Mouse (Mus musculus): Measurements from ENCODE around the gene Ano3. TPM values are rescaled to one million over a fixed set of nuclear protein-coding genes. Genes with fewer than 3 reads are reported as not detected.
A peak's percentile ranks its signal among the peaks of the same experiment; 100 is the strongest.

Ano3 gene
- polyA plus RNA-seq, 1 experiment from 2014 or later, result 0.61 TPM

- peak; percentile 33 for ATAC-seq
- Histone ChIP-seq H3K4me1 (no peaks in the 10 kb centered on the region), H3K9ac (no peak overlapping the region), H3K27ac (no peak overlapping the region), H3K27me3 (no peaks in the 10 kb centered on the region), H3K4me3 (no peak overlapping the region), H3K36me3 (ENCODE audit: poor library complexity, severe bottlenecking) (no peaks in the 10 kb centered on the region), H3K9me3 (replicated peaks) (no peaks in the 10 kb centered on the region), H3K4me2 (no peak overlapping the region)
Observed at GRCm38 (mm10) chr2:110929126-110929525, 21.6 kb downstream of the Ano3 start.

GRCm38 (mm10) chr2:110909506-110909905 is 41.2 kb downstream of the Ano3 start:
- H3K4me1 ChIP-seq, result no peaks in the 10 kb centered on the region
- H3K36me3 ChIP-seq (ENCODE audit: poor library complexity, severe bottlenecking), result no peaks in the 10 kb centered on the region
- WGBS, result 73% methylated on average over 2 of the region's 2 CpGs
- no peak for ATAC-seq
- no peaks in the 10 kb centered on the region for H3K27me3 ChIP-seq
- H3K9ac ChIP-seq, result no peak overlapping the region
- H3K4me3 ChIP-seq, result no peak overlapping the region
- H3K9me3 ChIP-seq (replicated peaks), result no peaks in the 10 kb centered on the region
- H3K27ac ChIP-seq, result no peak overlapping the region
- no peak overlapping the region for H3K4me2 ChIP-seq

- Histone ChIP-seq H3K4me2 (no peak overlapping the region), H3K27ac (no peak overlapping the region), H3K27me3 (no peaks in the 10 kb centered on the region), H3K36me3 (ENCODE audit: poor library complexity, severe bottlenecking) (no peaks in the 10 kb centered on the region), H3K4me3 (no peak overlapping the region), H3K4me1 (no peaks in the 10 kb centered on the region), H3K9ac (no peak overlapping the region), H3K9me3 (replicated peaks) (no peaks in the 10 kb centered on the region)
- peak; percentile 66 for ATAC-seq
- WGBS, result 40% methylated on average over 3 of the region's 3 CpGs
Observed at GRCm38 (mm10) chr2:110906473-110906872, 44.2 kb downstream of the Ano3 start.

- Histone ChIP-seq H3K9ac (no peak overlapping the region), H3K9me3 (replicated peaks) (no peaks in the 10 kb centered on the region), H3K27me3 (no peaks in the 10 kb centered on the region), H3K27ac (no peak overlapping the region), H3K36me3 (ENCODE audit: poor library complexity, severe bottlenecking) (no peaks in the 10 kb centered on the region), H3K4me1 (no peaks in the 10 kb centered on the region), H3K4me2 (no peak overlapping the region), H3K4me3 (no peak overlapping the region)
- WGBS, result 91% methylated on average over 2 of the region's 2 CpGs
- no peak for ATAC-seq
Observed at GRCm38 (mm10) chr2:110896477-110897270, 54.0 kb downstream of the Ano3 start.

- Histone ChIP-seq H3K4me1 (no peaks in the 10 kb centered on the region), H3K27me3 (no peaks in the 10 kb centered on the region), H3K4me3 (no peak overlapping the region), H3K4me2 (no peak overlapping the region), H3K9ac (no peak overlapping the region), H3K36me3 (ENCODE audit: poor library complexity, severe bottlenecking) (no peaks in the 10 kb centered on the region), H3K27ac (no peak overlapping the region), H3K9me3 (replicated peaks) (no peaks in the 10 kb centered on the region)
- WGBS, result 87% methylated on average over 4 of the region's 4 CpGs
- no peak for ATAC-seq
Observed at GRCm38 (mm10) chr2:110871650-110872049, 79.1 kb downstream of the Ano3 start.

- Histone ChIP-seq H3K27ac (no peak overlapping the region), H3K36me3 (ENCODE audit: poor library complexity, severe bottlenecking) (no peaks in the 10 kb centered on the region), H3K9ac (no peak overlapping the region), H3K4me1 (no peaks in the 10 kb centered on the region), H3K9me3 (replicated peaks) (no peaks in the 10 kb centered on the region), H3K27me3 (no peaks in the 10 kb centered on the region), H3K4me3 (no peak overlapping the region), H3K4me2 (no peak overlapping the region)
- no peak for ATAC-seq
- WGBS, result 61% methylated on average over 3 of the region's 3 CpGs
Observed at GRCm38 (mm10) chr2:110865584-110865983, 85.1 kb downstream of the Ano3 start.

GRCm38 (mm10) chr2:110863376-110863775 is 87.3 kb downstream of the Ano3 start:
- no peak overlapping the region for H3K4me3 ChIP-seq
- no peak overlapping the region for H3K9ac ChIP-seq
- no peak for ATAC-seq
- 91% methylated on average over 4 of the region's 4 CpGs for WGBS
- no peaks in the 10 kb centered on the region for H3K9me3 ChIP-seq (replicated peaks)
- H3K4me1 ChIP-seq, result no peaks in the 10 kb centered on the region
- H3K27me3 ChIP-seq, result no peaks in the 10 kb centered on the region
- no peak overlapping the region for H3K4me2 ChIP-seq
- no peak overlapping the region for H3K27ac ChIP-seq
- no peaks in the 10 kb centered on the region for H3K36me3 ChIP-seq (ENCODE audit: poor library complexity, severe bottlenecking)

GRCm38 (mm10) chr2:110839559-110840243 is 111.0 kb downstream of the Ano3 start:
- Histone ChIP-seq H3K4me2 (no peak overlapping the region), H3K9ac (no peak overlapping the region), H3K9me3 (replicated peaks) (no peaks in the 10 kb centered on the region), H3K4me1 (0 out of 2 replicates have a peak, but pooled peaks cover 4% of the 10 kb centered on the region), H3K27me3 (no peaks in the 10 kb centered on the region), H3K36me3 (ENCODE audit: poor library complexity, severe bottlenecking) (no peaks in the 10 kb centered on the region), H3K4me3 (no peak overlapping the region), H3K27ac (no peak overlapping the region)
- ATAC-seq, result peak; percentile 78
- 46% methylated on average over 7 of the region's 7 CpGs for WGBS

GRCm38 (mm10) chr2:110816189-110816588 is 134.5 kb downstream of the Ano3 start:
- H3K4me3 ChIP-seq, result no peak overlapping the region

GRCm38 (mm10) chr2:110814964-110815363 is 135.8 kb downstream of the Ano3 start:
- Histone ChIP-seq H3K4me3 (no peak overlapping the region), H3K27me3 (no peaks in the 10 kb centered on the region), H3K9ac (no peak overlapping the region), H3K36me3 (ENCODE audit: poor library complexity, severe bottlenecking) (no peaks in the 10 kb centered on the region), H3K27ac (no peak overlapping the region), H3K9me3 (replicated peaks) (no peaks in the 10 kb centered on the region), H3K4me1 (no peaks in the 10 kb centered on the region), H3K4me2 (no peak overlapping the region)
- ATAC-seq, result no peak
- 100% methylated on average over 1 of the region's 1 CpGs for WGBS

More at GRCm38 (mm10) chr2:110816189-110816588, 134.5 kb downstream of the Ano3 start:
- Histone ChIP-seq H3K9me3 (replicated peaks) (no peaks in the 10 kb centered on the region), H3K9ac (no peak overlapping the region), H3K36me3 (ENCODE audit: poor library complexity, severe bottlenecking) (no peaks in the 10 kb centered on the region), H3K27me3 (no peaks in the 10 kb centered on the region), H3K4me2 (no peak overlapping the region), H3K4me1 (no peaks in the 10 kb centered on the region), H3K27ac (no peak overlapping the region)
- ATAC-seq, result no peak

- 94% methylated on average over 5 of the region's 5 CpGs for WGBS
- H3K9ac ChIP-seq, result no peak overlapping the region
- H3K36me3 ChIP-seq (ENCODE audit: poor library complexity, severe bottlenecking), result no peaks in the 10 kb centered on the region
- H3K4me1 ChIP-seq, result no peaks in the 10 kb centered on the region
- H3K4me2 ChIP-seq, result no peak overlapping the region
- no peaks in the 10 kb centered on the region for H3K27me3 ChIP-seq
- ATAC-seq, result no peak
- H3K9me3 ChIP-seq (replicated peaks), result no peaks in the 10 kb centered on the region
- H3K4me3 ChIP-seq, result no peak overlapping the region
- no peak overlapping the region for H3K27ac ChIP-seq
Observed at GRCm38 (mm10) chr2:110806302-110807093, 144.2 kb downstream of the Ano3 start.

- no peaks in the 10 kb centered on the region for H3K36me3 ChIP-seq (ENCODE audit: poor library complexity, severe bottlenecking)
- no peaks in the 10 kb centered on the region for H3K27me3 ChIP-seq
- H3K9ac ChIP-seq, result no peak overlapping the region
- WGBS, result 52% methylated on average over 1 of the region's 1 CpGs
- ATAC-seq, result no peak
- no peaks in the 10 kb centered on the region for H3K4me1 ChIP-seq
- no peak overlapping the region for H3K4me2 ChIP-seq
- H3K9me3 ChIP-seq (replicated peaks), result no peaks in the 10 kb centered on the region
- H3K4me3 ChIP-seq, result no peak overlapping the region
- no peak overlapping the region for H3K27ac ChIP-seq
Observed at GRCm38 (mm10) chr2:110795928-110796327, 154.8 kb downstream of the Ano3 start.

Measured in forebrain, embryonic 13.5 days (tissue).